Mouse (Mus musculus): ENCODE data around the gene Nkd1.

Nkd1 gene

DNA sequence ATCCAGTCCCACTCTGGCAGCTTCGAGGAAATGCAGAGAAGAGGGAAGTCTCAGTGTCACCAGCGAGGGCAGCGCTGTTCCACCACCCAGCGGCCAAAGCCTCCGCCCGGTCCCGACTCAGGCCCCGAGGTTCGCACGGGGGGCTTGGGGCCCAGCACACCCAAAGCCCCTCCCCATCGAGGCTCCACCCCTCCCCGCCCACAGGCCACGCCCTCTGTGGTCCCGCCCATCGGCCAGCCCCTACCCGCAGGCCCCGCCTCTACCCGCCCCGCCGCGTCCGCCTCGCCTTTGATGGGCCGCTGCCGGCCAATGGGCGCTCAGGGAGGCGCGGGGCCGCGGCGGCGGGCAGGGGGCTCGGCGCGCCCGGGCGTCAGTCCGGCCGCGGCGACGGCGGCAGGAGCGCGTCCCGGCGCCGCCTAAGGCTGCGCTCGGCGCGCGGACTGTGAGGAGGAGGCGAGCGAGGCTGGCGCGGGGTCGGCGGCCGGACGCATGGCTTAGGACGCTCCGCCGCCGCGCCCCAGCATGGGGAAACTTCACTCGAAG is at the start of gene Nkd1:
Gene Nkd1, plus strand, starts transcription at position 370 of the 543 bp plus-strand sequence.
- no peak for DNase-seq (ENCODE audit: low read depth)

- no peak for DNase-seq (ENCODE audit: low read depth)
These were observed 39.9 kb upstream of the Nkd1 start for GRCm38 (mm10) chr8:88481290-88481689.

DNA sequence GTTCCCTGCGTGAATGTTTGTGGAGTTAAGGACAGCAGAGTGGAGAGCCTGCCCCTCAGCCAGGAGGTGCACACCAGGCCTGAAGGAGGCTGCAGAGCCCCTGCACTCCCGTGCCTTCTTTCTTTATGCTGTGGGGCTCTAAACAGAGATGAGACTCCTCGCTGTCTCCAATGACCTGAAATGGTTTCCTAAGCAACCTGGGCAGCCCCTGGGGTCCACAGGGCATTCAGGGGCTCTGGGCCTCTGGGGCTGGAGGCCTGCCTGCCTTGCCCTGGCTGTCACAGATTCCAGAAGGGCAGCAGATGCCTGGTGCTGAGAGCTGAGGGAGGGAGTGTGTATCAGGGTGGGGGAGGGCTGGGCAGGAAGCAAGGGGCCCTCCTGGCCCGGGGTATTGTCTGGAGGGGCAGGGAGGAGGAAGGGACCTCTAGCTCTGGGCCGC is 32.7 kb upstream of the Nkd1 start:
- no peak for DNase-seq (ENCODE audit: low read depth)

GRCm38 (mm10) chr8:88494076-88494475 is 27.1 kb upstream of the Nkd1 start:
- no peak for DNase-seq (ENCODE audit: low read depth)

- no peak for DNase-seq (ENCODE audit: low read depth)
These were observed 25.9 kb upstream of the Nkd1 start for GRCm38 (mm10) chr8:88495071-88495805.

DNA sequence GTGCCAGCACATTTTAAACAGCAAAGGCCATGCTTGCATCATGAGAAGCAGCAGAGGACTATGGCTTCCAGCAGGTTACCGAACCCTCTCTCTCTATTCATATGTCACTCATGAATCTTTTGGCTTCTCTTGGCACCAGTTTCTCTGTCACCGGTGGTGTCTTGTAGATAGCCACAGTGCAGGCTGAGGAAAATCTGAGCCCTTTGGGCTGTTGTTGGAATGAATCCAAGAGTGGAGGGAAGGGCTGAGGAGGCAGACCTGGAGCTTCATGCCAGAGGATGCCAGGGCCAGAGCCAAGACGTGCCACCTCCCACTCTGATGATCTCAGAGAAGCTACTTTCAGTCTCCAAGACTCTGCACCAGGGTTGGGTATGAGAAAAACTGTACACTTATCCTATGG is 19.0 kb upstream of the Nkd1 start:
- no peak for DNase-seq (ENCODE audit: low read depth)

- no peak for DNase-seq (ENCODE audit: low read depth)
These were observed 14.2 kb upstream of the Nkd1 start for GRCm38 (mm10) chr8:88506981-88507380.

DNA sequence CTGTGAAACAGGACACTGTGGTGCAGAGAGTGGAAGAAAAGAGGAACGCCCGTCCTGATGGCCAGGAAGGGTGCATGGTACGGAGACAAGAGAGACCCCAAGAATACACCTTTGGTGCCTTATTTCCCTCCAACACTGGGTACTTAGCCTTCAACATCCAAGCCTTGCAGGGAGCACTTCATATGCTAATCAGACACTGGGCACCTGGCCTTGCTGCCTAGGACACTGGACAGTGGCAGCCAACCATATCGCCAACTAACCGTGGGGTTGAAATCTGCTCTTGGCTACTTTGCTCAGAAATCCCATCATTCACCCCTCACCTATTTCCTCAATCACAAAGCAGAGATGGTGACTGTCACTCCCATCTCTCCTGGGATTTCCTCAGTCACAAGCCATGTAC is 10.1 kb upstream of the Nkd1 start:
- no peak for DNase-seq (ENCODE audit: low read depth)

GRCm38 (mm10) chr8:88512094-88512794 is 8.9 kb upstream of the Nkd1 start:
- DNase-seq (ENCODE audit: low read depth) = no peak

- DNase-seq (ENCODE audit: low read depth) = no peak
These were observed 3.1 kb upstream of the Nkd1 start for GRCm38 (mm10) chr8:88518047-88518446.

DNA sequence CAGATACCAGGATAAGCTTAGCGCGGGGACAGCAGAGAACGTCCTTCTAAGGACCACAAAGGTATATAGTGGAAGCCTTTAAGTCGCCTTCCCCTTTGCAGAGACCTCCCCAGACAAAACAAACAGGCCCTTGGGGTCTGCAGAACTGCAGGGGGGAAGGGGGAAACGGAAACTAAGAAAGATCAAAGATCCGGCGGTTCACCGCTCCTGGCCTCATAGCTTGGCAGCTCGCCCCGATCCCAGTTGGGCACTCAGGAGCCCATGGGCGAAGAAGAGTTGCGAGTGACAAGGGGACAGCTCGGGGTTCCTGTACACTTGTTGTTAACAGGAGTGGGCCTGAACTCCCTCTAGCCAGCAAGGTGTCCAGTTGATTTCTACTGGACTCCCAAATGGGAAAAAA is 773 bp upstream of the Nkd1 start:
- DNase-seq (ENCODE audit: low read depth) = no peak

DNA sequence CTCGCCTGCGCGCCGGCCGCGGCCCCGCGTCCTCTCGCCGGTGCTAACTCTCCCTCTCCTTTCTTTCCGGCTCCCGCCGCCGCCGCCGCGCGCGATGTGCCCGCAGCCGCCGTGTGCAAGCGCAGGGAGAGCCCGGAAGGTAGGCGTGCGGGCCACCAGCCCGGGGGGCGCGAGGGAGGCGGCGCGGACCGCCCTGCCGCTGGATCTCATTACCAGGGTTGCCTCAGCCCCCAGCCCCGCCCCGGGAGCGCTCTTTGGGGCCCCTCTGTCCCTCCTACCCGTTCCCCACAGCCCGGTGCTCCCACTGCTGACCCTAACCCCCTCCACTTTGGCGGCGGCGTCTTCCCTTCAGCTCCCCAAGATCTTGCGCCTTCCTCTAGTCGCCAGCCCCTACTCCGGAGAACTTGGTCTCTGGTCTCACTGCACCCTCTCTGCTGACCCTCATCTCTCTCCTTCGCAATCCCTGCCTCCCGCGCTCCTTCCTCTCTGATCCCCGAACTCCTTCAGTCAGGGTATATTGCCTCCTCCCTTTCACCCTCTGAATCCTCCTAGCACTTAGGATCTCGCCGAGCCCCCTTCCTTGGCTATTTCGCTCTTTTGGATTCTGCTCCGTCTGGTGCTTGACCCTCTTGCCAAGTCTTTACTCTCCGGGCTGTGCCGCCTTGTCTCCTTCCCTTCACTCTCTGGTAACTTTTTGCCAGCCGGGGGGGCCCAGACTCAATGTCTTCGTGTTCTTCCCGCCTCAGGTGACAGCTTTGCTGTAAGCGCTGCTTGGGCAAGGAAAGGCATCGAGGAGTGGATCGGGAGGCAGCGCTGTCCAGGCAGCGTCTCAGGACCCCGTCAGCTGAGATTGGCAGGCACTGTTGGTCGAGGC is 624 bp downstream of the Nkd1 start:
- DNase-seq (ENCODE audit: low read depth) = no peak

DNA sequence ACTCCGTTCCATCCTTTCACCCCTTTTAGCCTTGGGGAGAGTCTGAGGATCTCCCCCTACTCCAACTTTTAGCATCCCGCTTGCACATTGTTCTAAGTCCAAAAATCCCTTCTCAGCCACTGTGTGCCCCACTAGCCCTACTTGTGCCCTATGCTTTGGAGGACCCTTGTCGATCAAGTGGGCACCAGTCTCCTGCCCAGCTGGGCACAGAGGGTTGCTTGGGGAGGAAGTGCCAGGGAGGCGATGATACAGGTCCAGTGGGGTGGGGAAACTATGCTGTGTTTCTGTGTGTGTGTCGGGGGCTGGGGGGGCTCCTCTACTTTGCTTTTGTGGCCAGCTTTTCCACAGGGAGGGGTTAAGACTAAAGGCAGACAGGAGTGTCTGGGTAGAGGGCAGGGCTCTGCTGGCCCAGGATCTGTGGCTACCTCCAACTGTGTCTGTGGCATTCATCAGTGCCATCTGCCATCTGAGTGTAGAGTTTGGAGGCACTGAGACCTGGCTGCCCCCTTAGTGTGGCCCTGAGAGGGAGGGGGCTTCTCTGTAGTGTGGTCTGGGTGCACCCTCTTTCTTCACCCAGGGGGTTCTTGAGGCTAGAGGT is 1.4 kb downstream of the Nkd1 start:
- no peak for DNase-seq (ENCODE audit: low read depth)

DNA sequence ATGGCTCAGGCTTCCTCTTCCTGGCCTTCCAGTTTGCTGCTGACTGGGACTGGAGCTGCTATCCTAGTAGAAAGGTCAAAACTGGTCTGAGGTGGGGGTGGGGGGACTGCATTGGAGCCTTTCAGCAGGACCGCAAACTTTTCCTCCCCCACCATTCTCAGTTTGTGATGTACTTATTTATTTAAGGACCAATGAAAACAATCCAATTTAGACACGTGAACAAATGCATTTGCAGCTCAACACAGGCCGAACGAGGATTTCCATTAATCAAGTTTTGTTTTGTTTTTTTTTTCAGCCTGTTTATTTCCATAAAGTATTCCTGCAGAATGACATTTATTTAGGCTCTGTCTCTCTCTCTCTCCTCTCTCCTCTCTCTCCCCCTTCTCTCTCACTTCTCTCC is 2.5 kb downstream of the Nkd1 start:
- DNase-seq (ENCODE audit: low read depth) = no peak

- DNase-seq (ENCODE audit: low read depth) = no peak
These were observed 3.0 kb downstream of the Nkd1 start for GRCm38 (mm10) chr8:88524132-88524531.

DNA sequence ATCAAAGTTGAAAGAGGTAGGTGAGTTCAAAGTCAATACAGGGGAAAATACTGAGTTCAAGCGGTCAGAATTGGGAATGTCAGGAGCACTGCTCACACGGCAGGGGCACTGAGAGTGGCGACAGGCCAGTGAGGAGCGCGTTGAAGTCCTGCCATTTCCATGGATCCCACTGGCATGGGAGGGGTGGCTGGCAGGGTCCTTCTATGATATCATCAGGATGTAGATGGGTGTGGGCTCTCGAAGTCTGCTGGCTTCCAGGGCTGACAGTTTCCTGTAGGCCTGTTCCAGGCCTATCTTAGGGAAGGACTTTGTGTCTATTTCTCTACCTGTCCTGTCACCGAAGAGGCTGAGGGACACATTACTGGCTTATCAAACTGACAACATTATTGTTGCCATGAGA is 3.7 kb downstream of the Nkd1 start:
- DNase-seq (ENCODE audit: low read depth) = no peak

- DNase-seq (ENCODE audit: low read depth) = no peak
These were observed 5.1 kb downstream of the Nkd1 start for GRCm38 (mm10) chr8:88526296-88526695.

DNA sequence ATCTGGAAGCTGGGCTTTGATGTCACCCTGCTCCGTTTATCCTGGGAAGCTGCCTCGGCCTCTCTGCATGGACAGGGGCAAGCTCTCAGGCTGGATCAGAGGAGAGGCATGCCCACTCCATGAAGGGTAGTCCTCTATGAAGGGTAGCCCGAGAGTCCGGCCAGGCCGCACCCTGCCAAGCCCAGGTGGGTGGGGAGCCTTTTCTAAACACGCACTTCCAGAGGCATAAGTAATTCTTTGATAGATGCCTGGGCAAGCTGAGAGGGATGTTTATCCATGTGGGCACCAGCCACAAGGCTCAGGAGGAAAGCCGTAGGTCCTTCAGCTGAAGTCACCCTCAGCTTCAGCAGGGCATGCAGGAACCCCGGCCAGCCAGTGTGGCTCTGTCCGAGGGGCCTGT is 7.0 kb downstream of the Nkd1 start:
- no peak for DNase-seq (ENCODE audit: low read depth)

- no peak for DNase-seq (ENCODE audit: low read depth)
These were observed 8.6 kb downstream of the Nkd1 start for GRCm38 (mm10) chr8:88529798-88530197.

DNA sequence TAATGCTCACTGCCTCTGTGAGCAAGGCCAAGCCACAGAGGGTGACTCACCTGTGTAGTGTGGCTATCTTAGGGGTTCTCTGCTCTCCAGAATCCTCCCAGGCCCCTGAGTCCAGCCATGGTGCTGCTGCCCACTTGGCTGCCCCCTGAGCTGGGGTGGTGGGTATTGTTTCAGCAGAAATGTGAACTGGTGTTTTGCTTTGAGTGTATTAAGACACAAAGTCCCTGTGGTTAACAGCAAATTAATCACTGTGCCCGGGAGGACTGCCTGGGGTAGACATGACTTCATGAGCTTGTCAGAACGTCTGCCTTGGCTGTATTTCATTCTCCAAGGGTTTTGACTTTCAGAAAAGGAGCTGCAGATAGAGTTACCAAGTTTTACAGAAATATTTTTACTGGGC is 15.9 kb downstream of the Nkd1 start:
- DNase-seq (ENCODE audit: low read depth) = no peak

DNA sequence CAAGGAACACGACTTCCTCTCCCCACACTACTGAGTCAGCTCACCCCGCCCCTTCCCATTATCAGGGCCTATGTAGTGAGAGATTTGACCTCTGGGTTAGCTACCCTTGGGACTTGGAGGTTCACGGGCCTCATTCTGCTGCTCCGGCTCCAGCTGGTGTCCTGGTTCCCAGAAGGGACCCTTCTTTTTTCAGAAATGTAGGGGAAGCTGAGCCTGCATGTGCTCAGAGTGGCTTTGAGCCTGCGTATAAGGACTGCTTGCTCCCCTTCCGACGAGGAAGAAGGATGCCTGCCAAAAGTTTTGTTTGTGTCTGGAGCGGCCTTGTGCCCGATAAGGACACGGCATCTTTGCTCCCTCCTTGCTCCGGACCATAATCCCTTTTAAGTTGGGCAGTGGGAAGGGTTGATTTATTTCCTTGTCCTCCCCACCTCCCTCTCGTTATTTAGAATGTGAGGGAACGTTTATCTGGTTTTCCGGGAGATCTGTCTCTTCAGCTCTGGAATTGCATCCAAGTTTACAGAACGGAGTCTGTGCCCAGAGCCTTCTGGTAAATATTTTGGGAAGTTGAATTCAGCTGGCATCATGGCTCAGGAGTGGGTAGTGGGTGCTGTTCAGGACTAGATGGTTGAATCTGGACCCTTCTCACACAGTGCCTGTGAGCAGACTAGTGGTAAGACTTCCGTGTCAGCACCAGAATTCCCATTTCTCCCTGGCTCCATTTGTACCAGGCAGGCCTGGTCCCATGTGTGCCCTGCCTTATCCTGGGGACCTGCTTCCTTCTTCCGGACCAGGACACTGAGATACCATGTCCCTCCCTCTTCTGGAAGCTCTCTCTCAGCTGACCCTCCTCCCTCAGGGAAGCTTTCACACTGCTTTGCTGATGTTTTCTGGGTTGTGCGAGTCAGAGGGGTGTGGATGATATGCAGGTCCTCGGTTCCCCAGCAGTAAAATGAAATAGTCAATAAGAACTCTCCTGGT is 17.1 kb downstream of the Nkd1 start:
- DNase-seq (ENCODE audit: low read depth) = no peak

Data from c-Kit-positive CD71-positive TER-119-negative erythroid progenitor cells, embryonic 14.5 days (primary cell).